Mouse (Mus musculus): Measurements from ENCODE around the gene Otud5.

DNA sequence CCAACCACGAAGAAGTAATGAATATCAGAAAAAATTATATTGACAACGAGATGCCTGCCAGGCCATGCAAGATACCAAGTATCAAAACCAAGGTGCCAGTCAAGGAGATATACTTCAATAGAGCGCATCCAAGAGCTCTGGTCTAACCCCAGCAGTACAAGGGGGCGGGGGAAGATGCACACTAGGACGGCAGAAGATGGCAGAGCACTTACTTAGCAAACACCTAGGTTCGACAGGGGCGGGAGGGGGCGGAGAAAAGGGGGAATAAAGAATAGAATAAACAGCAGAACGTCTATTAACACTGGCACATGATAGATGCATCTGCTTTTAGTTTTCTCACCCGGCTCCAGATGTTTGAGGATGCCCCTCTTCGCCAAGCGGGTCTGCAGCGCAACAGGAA lies 57.0 kb downstream of the Otud5 start:
- TF ChIP-seq CTCF (conservative IDR thresholded peaks at IDR 0.05; ENCODE audit: low read length) (no peak), NANOG (IDR thresholded peaks at IDR 0.05; ENCODE audit: borderline replicate concordance, low read length) (no peak), POU5F1 (IDR thresholded peaks at IDR 0.05; ENCODE audit: borderline replicate concordance, low read length) (no peak)

Data from E14TG2a.4 (cell line).